Mouse (Mus musculus) ES-E14 (cell line): ENCODE data around the gene Pak4.

Source experiments
- CHD2 ChIP-seq: IDR thresholded peaks from 2 replicates; pipeline ENCODE4 v1.6.1; 2014; ENCODE audit warnings: mild to moderate bottlenecking, low read depth, low read length, inconsistent platforms
- MAFK ChIP-seq: IDR thresholded peaks from 2 replicates; pipeline ENCODE4 v1.6.1; 2014; ENCODE audit warnings: mild to moderate bottlenecking, low read depth, low read length, inconsistent platforms; ENCODE audit not compliant: insufficient read depth
- ZNF384 ChIP-seq: IDR thresholded peaks from 2 replicates; pipeline ENCODE4 v1.6.1; 2012; ENCODE audit warnings: low read depth, low read length, inconsistent platforms

GRCm38 (mm10) chr7:28545048-28545890 lies 52.7 kb downstream of the Pak4 start:
- no peak for TF ChIP-seq MAFK
- TF ChIP-seq CHD2: no peak
- peak; percentile 91 for TF ChIP-seq ZNF384
